Mouse (Mus musculus) megakaryocyte, embryonic 14.5 days (primary cell): ENCODE results near the gene Vps13d.

Experiments
- FLI1 ChIP-seq: IDR thresholded peaks from 2 replicates; pipeline ENCODE4 v1.6.1; 2012; ENCODE audit warnings: low read length, inconsistent platforms, mixed read lengths
- GATA1 ChIP-seq: IDR thresholded peaks from 3 replicates; pipeline ENCODE4 v1.6.1; 2012; ENCODE audit warnings: mixed read lengths, low read length, inconsistent platforms, borderline replicate concordance

DNA sequence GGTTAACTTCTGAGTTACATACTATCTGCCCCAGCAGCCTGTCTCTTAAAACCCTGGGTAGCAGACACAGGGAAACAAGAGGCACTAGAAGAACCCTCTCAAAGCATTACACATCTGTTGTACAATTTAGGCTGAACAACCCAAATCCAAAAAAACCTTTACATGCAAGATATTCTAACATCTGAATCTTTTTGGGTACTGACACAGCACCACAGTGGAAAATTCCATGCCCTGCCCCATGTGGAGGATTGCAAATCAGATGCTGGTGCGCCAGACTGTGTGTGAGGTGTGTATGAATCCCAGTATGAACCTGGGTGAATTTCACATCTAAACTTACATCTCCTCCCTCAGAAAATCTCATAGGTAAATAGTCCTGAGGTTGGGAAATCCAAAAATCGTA is 174.4 kb downstream of the Vps13d start:
- TF ChIP-seq GATA1 = no peak
- TF ChIP-seq FLI1 = no peak
